Mouse (Mus musculus): ENCODE results near the gene Tas2r105. TPM values are rescaled to one million over a fixed set of nuclear protein-coding genes. Genes with fewer than 3 reads are reported as not detected.

Gene Tas2r105
- polyA plus RNA-seq (2015; fragmentation: Nextera tagmentation; extraction: Ambion mirVana), result not detected in 2 replicates

- Histone ChIP-seq H3K27ac (ENCODE audit: low read depth, low read length) (no peak within 1 kb of the TSS), H3K9me3 (ENCODE audit: control insufficient read depth, low read length) (peaks cover 2% of the 10 kb centered on the region; the same call in 1 of the 2 replicates), H3K4me3 (ENCODE audit: low read length) (no peak within 1 kb of the TSS), H3K9ac (ENCODE audit: low read depth, low read length) (no peak within 1 kb of the TSS), H3K4me2 (ENCODE audit: low read length) (no peak within 1 kb of the TSS), H3K27me3 (replicated peaks; ENCODE audit: control insufficient read depth, insufficient read depth, low read length) (no peaks in the 10 kb centered on the region), H3K36me3 (ENCODE audit: control insufficient read depth, insufficient read depth, low read length) (no peaks in the 10 kb centered on the region), H3K4me1 (ENCODE audit: control insufficient read depth, insufficient read depth, low read depth, low read length) (no peaks in the 10 kb centered on the region)
- WGBS, result 86% methylated on average over 1 of the region's 1 CpGs
- ATAC-seq, result no peak
Measured at GRCm38 (mm10) chr6:131687395-131687794, at the start of gene Tas2r105. Tas2r105 (minus strand) TSS chr6:131687495.

DNA sequence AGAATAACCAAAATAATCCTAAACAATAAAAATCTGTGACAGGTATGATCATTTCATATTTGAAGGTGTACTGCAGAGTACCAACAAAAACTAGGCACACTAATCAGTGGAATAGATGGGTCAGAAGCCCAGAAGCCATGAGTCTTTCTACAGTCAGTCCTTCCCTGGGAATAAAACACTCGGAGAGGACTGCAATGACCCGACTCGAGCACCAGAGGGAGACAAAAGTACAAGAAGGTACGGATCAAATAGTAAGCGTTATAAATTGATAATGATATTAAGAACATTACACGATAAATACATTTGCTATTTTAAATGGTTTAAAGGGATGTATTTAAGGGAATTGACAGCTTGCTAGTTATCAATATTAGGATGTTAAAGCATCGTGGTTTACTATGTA lies 25.5 kb upstream of the Tas2r105 start:
- WGBS, result 52% methylated on average over 7 of the region's 7 CpGs
- Histone ChIP-seq H3K4me1 (ENCODE audit: control insufficient read depth, insufficient read depth, low read depth, low read length) (no peaks in the 10 kb centered on the region), H3K27ac (ENCODE audit: low read depth, low read length) (no peak overlapping the region), H3K9me3 (ENCODE audit: control insufficient read depth, low read length) (peaks cover 4% of the 10 kb centered on the region; the same call in 1 of the 2 replicates), H3K27me3 (replicated peaks; ENCODE audit: control insufficient read depth, insufficient read depth, low read length) (no peaks in the 10 kb centered on the region), H3K4me3 (ENCODE audit: low read length) (no peak overlapping the region), H3K4me2 (ENCODE audit: low read length) (no peak overlapping the region), H3K36me3 (ENCODE audit: control insufficient read depth, insufficient read depth, low read length) (no peaks in the 10 kb centered on the region), H3K9ac (ENCODE audit: low read depth, low read length) (no peak overlapping the region)
- no peak for ATAC-seq

GRCm38 (mm10) chr6:131689963-131690362 lies 2.7 kb upstream of the Tas2r105 start, which contains the start of gene Tas2r114:
Tas2r114 (minus strand) TSS chr6:131690063.
- Histone ChIP-seq H3K27ac (ENCODE audit: low read depth, low read length) (no peak within 1 kb of the TSS), H3K4me1 (ENCODE audit: control insufficient read depth, insufficient read depth, low read depth, low read length) (no peaks in the 10 kb centered on the region), H3K36me3 (ENCODE audit: control insufficient read depth, insufficient read depth, low read length) (no peaks in the 10 kb centered on the region), H3K4me2 (ENCODE audit: low read length) (no peak within 1 kb of the TSS), H3K9ac (ENCODE audit: low read depth, low read length) (no peak within 1 kb of the TSS), H3K27me3 (replicated peaks; ENCODE audit: control insufficient read depth, insufficient read depth, low read length) (no peaks in the 10 kb centered on the region), H3K4me3 (ENCODE audit: low read length) (no peak within 1 kb of the TSS), H3K9me3 (ENCODE audit: control insufficient read depth, low read length) (peaks cover 2% of the 10 kb centered on the region; the same call in 1 of the 2 replicates)
- no peak for ATAC-seq

DNA sequence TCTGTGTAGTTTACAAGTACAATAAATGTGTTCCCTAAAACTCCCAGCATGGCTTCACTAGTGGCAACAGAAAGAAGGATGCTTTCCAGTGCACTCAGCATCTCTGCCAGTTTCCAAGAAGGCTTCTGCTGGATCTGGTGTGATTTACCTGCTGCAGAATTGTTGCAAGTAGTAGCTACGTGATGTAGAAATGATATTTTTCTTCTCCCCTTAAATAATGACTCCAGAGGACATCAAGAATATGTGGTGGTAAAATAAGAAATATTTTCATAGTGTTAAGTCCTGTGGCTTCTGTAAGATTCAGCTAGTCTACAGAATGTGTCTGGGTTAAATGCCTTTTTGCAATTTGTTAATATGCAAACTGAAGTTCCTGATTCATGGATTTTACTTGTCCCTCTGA lies 1.7 kb downstream of the Tas2r105 start, which contains the start of gene Tas2r104:
Tas2r104 (minus strand) TSS at position 101 of the 400 bp plus-strand sequence.
- WGBS, result 75% methylated on average over 1 of the region's 1 CpGs
- no peak for ATAC-seq
- H3K36me3 ChIP-seq (ENCODE audit: control insufficient read depth, insufficient read depth, low read length), result no peaks in the 10 kb centered on the region
- H3K4me2 ChIP-seq (ENCODE audit: low read length), result no peak within 1 kb of the TSS
- H3K9me3 ChIP-seq (ENCODE audit: control insufficient read depth, low read length), result no peaks in the 10 kb centered on the region
- no peaks in the 10 kb centered on the region for H3K27me3 ChIP-seq (replicated peaks; ENCODE audit: control insufficient read depth, insufficient read depth, low read length)
- no peak within 1 kb of the TSS for H3K9ac ChIP-seq (ENCODE audit: low read depth, low read length)
- H3K27ac ChIP-seq (ENCODE audit: low read depth, low read length), result no peak within 1 kb of the TSS
- H3K4me3 ChIP-seq (ENCODE audit: low read length), result no peak within 1 kb of the TSS
- H3K4me1 ChIP-seq (ENCODE audit: control insufficient read depth, insufficient read depth, low read depth, low read length), result no peaks in the 10 kb centered on the region

GRCm38 (mm10) chr6:131678786-131679185 lies 8.5 kb downstream of the Tas2r105 start, which contains the start of gene Tas2r106:
Tas2r106 (minus strand) TSS chr6:131678886.
- 76% methylated on average over 3 of the region's 3 CpGs for WGBS
- Histone ChIP-seq H3K9me3 (ENCODE audit: control insufficient read depth, low read length) (peaks cover 8% of the 10 kb centered on the region), H3K4me3 (ENCODE audit: low read length) (no peak within 1 kb of the TSS), H3K27me3 (replicated peaks; ENCODE audit: control insufficient read depth, insufficient read depth, low read length) (no peaks in the 10 kb centered on the region), H3K27ac (ENCODE audit: low read depth, low read length) (no peak within 1 kb of the TSS), H3K9ac (ENCODE audit: low read depth, low read length) (no peak within 1 kb of the TSS), H3K4me2 (ENCODE audit: low read length) (no peak within 1 kb of the TSS), H3K36me3 (ENCODE audit: control insufficient read depth, insufficient read depth, low read length) (no peaks in the 10 kb centered on the region), H3K4me1 (ENCODE audit: control insufficient read depth, insufficient read depth, low read depth, low read length) (no peaks in the 10 kb centered on the region)
- no peak for ATAC-seq

DNA sequence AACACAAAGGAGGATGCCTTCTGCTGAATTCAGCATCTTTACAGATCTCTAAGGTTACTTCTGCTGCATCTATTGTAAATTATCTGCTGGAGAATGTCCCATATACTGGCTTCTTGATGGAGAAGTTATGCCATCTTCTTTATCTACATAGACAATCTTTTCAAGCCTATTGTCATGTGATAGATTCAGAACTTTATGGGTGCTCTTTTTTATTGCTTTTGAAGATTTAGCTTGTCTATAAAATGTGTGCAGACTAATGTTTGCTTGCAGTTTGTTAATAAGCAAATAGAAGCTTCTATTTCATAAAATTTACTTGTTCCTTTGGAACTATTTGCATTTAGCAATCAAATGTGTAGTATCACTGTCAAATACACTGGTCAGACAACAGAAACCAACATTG lies 27.2 kb downstream of the Tas2r105 start, which contains the start of gene Tas2r107:
Tas2r107 (minus strand) TSS at position 101 of the 400 bp plus-strand sequence.
- Histone ChIP-seq H3K4me2 (ENCODE audit: low read length) (no peak within 1 kb of the TSS), H3K27ac (ENCODE audit: low read depth, low read length) (no peak within 1 kb of the TSS), H3K4me3 (ENCODE audit: low read length) (no peak within 1 kb of the TSS), H3K4me1 (ENCODE audit: control insufficient read depth, insufficient read depth, low read depth, low read length) (no peaks in the 10 kb centered on the region), H3K9me3 (ENCODE audit: control insufficient read depth, low read length) (0 out of 2 replicates have a peak, but pooled peaks cover 2% of the 10 kb centered on the region), H3K27me3 (replicated peaks; ENCODE audit: control insufficient read depth, insufficient read depth, low read length) (no peaks in the 10 kb centered on the region), H3K36me3 (ENCODE audit: control insufficient read depth, insufficient read depth, low read length) (no peaks in the 10 kb centered on the region), H3K9ac (ENCODE audit: low read depth, low read length) (no peak within 1 kb of the TSS)
- no peak for ATAC-seq

Other genes starting within 250 kb of the Tas2r105 start
- not detected in 2 replicates for gene 5430401F13Rik, start 201.1 kb downstream of the Tas2r105 start, polyA plus RNA-seq (2015; fragmentation: Nextera tagmentation; extraction: Ambion mirVana)
- gene Gm6619, start 201.1 kb downstream of the Tas2r105 start, polyA plus RNA-seq (2015; fragmentation: Nextera tagmentation; extraction: Ambion mirVana), result not detected in 2 replicates
- not detected in 2 replicates for gene Tas2r130, start 56.6 kb downstream of the Tas2r105 start, polyA plus RNA-seq (2015; fragmentation: Nextera tagmentation; extraction: Ambion mirVana)
- gene Tas2r107, start 27.3 kb downstream of the Tas2r105 start, polyA plus RNA-seq (2015; fragmentation: Nextera tagmentation; extraction: Ambion mirVana), result not detected in 2 replicates
- not detected in 2 replicates for gene Tas2r106, start 8.6 kb downstream of the Tas2r105 start, polyA plus RNA-seq (2015; fragmentation: Nextera tagmentation; extraction: Ambion mirVana)
- gene Tas2r104, start 1.8 kb downstream of the Tas2r105 start, polyA plus RNA-seq (2015; fragmentation: Nextera tagmentation; extraction: Ambion mirVana), result not detected in 2 replicates
- gene Tas2r114, start 2.6 kb upstream of the Tas2r105 start, polyA plus RNA-seq (2015; fragmentation: Nextera tagmentation; extraction: Ambion mirVana), result not detected in 2 replicates

Measured in hindbrain, embryonic 16.5 days (tissue).